Mouse (Mus musculus) right cerebral cortex, postnatal 10 days (tissue): ENCODE data around the gene Serpina16.
A peak's percentile ranks its signal among the peaks of the same experiment; 100 is the strongest.
"Not testable (repeated sequence)": the region's sequence is repeated elsewhere in the genome, so short reads cannot be mapped to it uniquely, and the experiment has no call there.

Source experiments
- DNase-seq, 2 experiments: peaks; one replicate each; pipeline ENCODE4 v3.0.0; 2021; ENCODE audit warnings: low spot score in 2 of 2

The Serpina16 gene

GRCm38 (mm10) chr12:103676039-103676438 is at the start of gene Serpina16:
TSS of gene Serpina16 (minus strand) at chr12:103676139.
- DNase-seq = no peak

GRCm38 (mm10) chr12:103711537-103711936 is 35.6 kb upstream of the Serpina16 start:
- DNase-seq = no peak

GRCm38 (mm10) chr12:103710405-103710804 is 34.5 kb upstream of the Serpina16 start:
- DNase-seq = no peak

GRCm38 (mm10) chr12:103706113-103706512 is 30.2 kb upstream of the Serpina16 start:
- DNase-seq = no peak

GRCm38 (mm10) chr12:103705547-103705946 is 29.6 kb upstream of the Serpina16 start:
- DNase-seq = no peak

GRCm38 (mm10) chr12:103700144-103700750 is 24.3 kb upstream of the Serpina16 start:
- DNase-seq = no peak

- no peak for DNase-seq
Measured at GRCm38 (mm10) chr12:103695429-103695828, 19.5 kb upstream of the Serpina16 start, which contains the start of gene Serpina1f. TSS of gene Serpina1f (minus strand) at chr12:103695529.

GRCm38 (mm10) chr12:103688221-103688814 is 12.4 kb upstream of the Serpina16 start:
- no peak for DNase-seq

GRCm38 (mm10) chr12:103687021-103687420 is 11.1 kb upstream of the Serpina16 start:
- DNase-seq = no peak

GRCm38 (mm10) chr12:103686050-103686449 is 10.1 kb upstream of the Serpina16 start:
- DNase-seq = peak in 1 of 2 experiments; percentile 53

GRCm38 (mm10) chr12:103685386-103685785 is 9.4 kb upstream of the Serpina16 start:
- no peak for DNase-seq

- DNase-seq = no peak
Measured at GRCm38 (mm10) chr12:103683775-103684174, 7.8 kb upstream of the Serpina16 start.

- no peak for DNase-seq
Measured at GRCm38 (mm10) chr12:103681739-103682138, 5.8 kb upstream of the Serpina16 start.

GRCm38 (mm10) chr12:103681169-103681568 is 5.2 kb upstream of the Serpina16 start:
- DNase-seq = no peak

GRCm38 (mm10) chr12:103679853-103680252 is 3.9 kb upstream of the Serpina16 start:
- not testable (repeated sequence) for DNase-seq

- DNase-seq = no peak
Measured at GRCm38 (mm10) chr12:103673179-103673578, 2.8 kb downstream of the Serpina16 start.

GRCm38 (mm10) chr12:103671483-103671882 is 4.5 kb downstream of the Serpina16 start:
- no peak for DNase-seq

GRCm38 (mm10) chr12:103670964-103671363 is 5.0 kb downstream of the Serpina16 start:
- no peak for DNase-seq

GRCm38 (mm10) chr12:103670344-103670743 is 5.6 kb downstream of the Serpina16 start:
- peak; percentile 69 to 72 for DNase-seq

- no peak for DNase-seq
Measured at GRCm38 (mm10) chr12:103665286-103665685, 10.7 kb downstream of the Serpina16 start.

- DNase-seq = not testable (repeated sequence)
Measured at GRCm38 (mm10) chr12:103662053-103662452, 13.9 kb downstream of the Serpina16 start.

- no peak for DNase-seq
Measured at GRCm38 (mm10) chr12:103660076-103660475, 15.9 kb downstream of the Serpina16 start.

- DNase-seq = no peak
Measured at GRCm38 (mm10) chr12:103659171-103659570, 16.8 kb downstream of the Serpina16 start.
